Mouse (Mus musculus) splenic B cell, adult 2 months (primary cell): ENCODE measurements around the gene Ror2.

Experiments
- DNase-seq: peaks from one replicate; pipeline ENCODE4 v3.0.0-alpha.2; 2011; ENCODE audit warnings: low read depth, low spot score
- H3K27me3 ChIP-seq: 2 replicates; pipeline ENCODE4 v1.6.1; 2012; ENCODE audit warnings: mild to moderate bottlenecking, low read length, moderate library complexity, mixed read lengths; ENCODE audit not compliant: control insufficient read depth, poor library complexity, insufficient read depth, severe bottlenecking
- H3K36me3 ChIP-seq: 2 replicates; pipeline ENCODE4 v1.6.1; 2012; ENCODE audit warnings: mild to moderate bottlenecking, low read length, moderate library complexity, mixed read lengths; ENCODE audit not compliant: control insufficient read depth, poor library complexity, insufficient read depth, severe bottlenecking

The Ror2 gene

GRCm38 (mm10) chr13:53262509-53263250 is 23.2 kb downstream of the Ror2 start:
- no peaks in the 10 kb centered on the region for H3K27me3 ChIP-seq
- H3K36me3 ChIP-seq, result no peaks in the 10 kb centered on the region
- no peak for DNase-seq

GRCm38 (mm10) chr13:53261106-53261771 is 24.7 kb downstream of the Ror2 start:
- H3K36me3 ChIP-seq, result no peaks in the 10 kb centered on the region
- no peaks in the 10 kb centered on the region for H3K27me3 ChIP-seq
- DNase-seq, result no peak

GRCm38 (mm10) chr13:53258943-53259342 is 27.0 kb downstream of the Ror2 start:
- Histone ChIP-seq H3K36me3 (no peaks in the 10 kb centered on the region), H3K27me3 (no peaks in the 10 kb centered on the region)
- DNase-seq, result no peak

- Histone ChIP-seq H3K27me3 (no peaks in the 10 kb centered on the region), H3K36me3 (no peaks in the 10 kb centered on the region)
- DNase-seq, result no peak
These were observed 27.4 kb downstream of the Ror2 start for GRCm38 (mm10) chr13:53258497-53258896.

GRCm38 (mm10) chr13:53253255-53253654 is 32.7 kb downstream of the Ror2 start:
- Histone ChIP-seq H3K36me3 (no peaks in the 10 kb centered on the region), H3K27me3 (no peaks in the 10 kb centered on the region)
- no peak for DNase-seq

- no peaks in the 10 kb centered on the region for H3K36me3 ChIP-seq
- DNase-seq, result no peak
- H3K27me3 ChIP-seq, result no peaks in the 10 kb centered on the region
These were observed 37.1 kb downstream of the Ror2 start for GRCm38 (mm10) chr13:53248586-53249401.

GRCm38 (mm10) chr13:53248080-53248479 is 37.8 kb downstream of the Ror2 start:
- no peak for DNase-seq
- Histone ChIP-seq H3K36me3 (no peaks in the 10 kb centered on the region), H3K27me3 (no peaks in the 10 kb centered on the region)

GRCm38 (mm10) chr13:53247175-53247574 is 38.7 kb downstream of the Ror2 start:
- no peaks in the 10 kb centered on the region for H3K27me3 ChIP-seq
- H3K36me3 ChIP-seq, result no peaks in the 10 kb centered on the region
- no peak for DNase-seq

- H3K27me3 ChIP-seq, result no peaks in the 10 kb centered on the region
- DNase-seq, result no peak
- no peaks in the 10 kb centered on the region for H3K36me3 ChIP-seq
These were observed 41.8 kb downstream of the Ror2 start for GRCm38 (mm10) chr13:53244151-53244550.

GRCm38 (mm10) chr13:53237455-53237854 is 48.5 kb downstream of the Ror2 start:
- Histone ChIP-seq H3K27me3 (no peaks in the 10 kb centered on the region), H3K36me3 (no peaks in the 10 kb centered on the region)
- DNase-seq, result no peak

- Histone ChIP-seq H3K27me3 (no peaks in the 10 kb centered on the region), H3K36me3 (no peaks in the 10 kb centered on the region)
- no peak for DNase-seq
These were observed 49.2 kb downstream of the Ror2 start for GRCm38 (mm10) chr13:53236434-53237401.

- no peaks in the 10 kb centered on the region for H3K36me3 ChIP-seq
- H3K27me3 ChIP-seq, result no peaks in the 10 kb centered on the region
- no peak for DNase-seq
These were observed 50.0 kb downstream of the Ror2 start for GRCm38 (mm10) chr13:53235953-53236352.

- no peak for DNase-seq
- H3K36me3 ChIP-seq, result no peaks in the 10 kb centered on the region
- no peaks in the 10 kb centered on the region for H3K27me3 ChIP-seq
These were observed 51.1 kb downstream of the Ror2 start for GRCm38 (mm10) chr13:53234844-53235243.
